Mouse (Mus musculus) hindbrain, embryonic 12.5 days (tissue): ENCODE measurements at regions not wholly inside any gene's neighbourhood (a gene's known extent, or its start where the extent isn't known, plus 50 kb on each side); places are given as distances from the start of the nearest gene placed in this dataset.

Experiments
- ATAC-seq: fragments of 200-750 bp; cut with Nextera tagmentation; 2 replicates; pipeline ENCODE4 v1.8.0; 2017; ENCODE audit warnings: moderate TSS enrichment; ENCODE audit not compliant: low FRiP score
- H3K27ac ChIP-seq: fragments of 300-500 bp; sonication (generic); 2 replicates; pipeline ENCODE4 v1.5.1; 2016; ENCODE audit warnings: mild to moderate bottlenecking
- H3K27me3 ChIP-seq: fragments of 300-500 bp; sonication (generic); 2 replicates; pipeline ENCODE4 v1.6.1; 2016; ENCODE audit warnings: mild to moderate bottlenecking
- H3K36me3 ChIP-seq: fragments of 300-500 bp; sonication (generic); 2 replicates; pipeline ENCODE4 v1.6.1; 2016; ENCODE audit warnings: mild to moderate bottlenecking
- H3K4me1 ChIP-seq: fragments of 300-500 bp; sonication (generic); 2 replicates; pipeline ENCODE4 v1.6.1; 2016
- H3K4me2 ChIP-seq: fragments of 300-500 bp; sonication (generic); replicated peaks from 2 replicates; pipeline ENCODE4 v1.6.1; 2016; ENCODE audit warnings: mild to moderate bottlenecking
- H3K4me3 ChIP-seq: fragments of 300-500 bp; sonication (generic); 2 replicates; pipeline ENCODE4 v1.5.1; 2016; ENCODE audit warnings: mild to moderate bottlenecking
- H3K9ac ChIP-seq: fragments of 300-500 bp; sonication (generic); 2 replicates; pipeline ENCODE4 v1.6.1; 2016; ENCODE audit warnings: mild to moderate bottlenecking, moderate library complexity
- H3K9me3 ChIP-seq: fragments of 300-500 bp; sonication (generic); replicated peaks from 2 replicates; pipeline ENCODE4 v1.6.1; 2016; ENCODE audit warnings: mild to moderate bottlenecking
- WGBS: fragments of 180-500 bp; shearing (Covaris S2); methylation state at CpG from one replicate; pipeline ENCODE4 v1.1.7; 2016; 5-methylcytosine and 5-hydroxymethylcytosine counted together

- 84% methylated on average over 5 of the region's 5 CpGs for WGBS
- no peak overlapping the region for H3K4me2 ChIP-seq
- no peaks in the 10 kb centered on the region for H3K9me3 ChIP-seq
- no peaks in the 10 kb centered on the region for H3K36me3 ChIP-seq
- ATAC-seq: no peak
- peaks cover 90% of the 10 kb centered on the region for H3K27me3 ChIP-seq
- no peak overlapping the region for H3K27ac ChIP-seq
- no peak overlapping the region for H3K9ac ChIP-seq
- no peak overlapping the region for H3K4me3 ChIP-seq
- H3K4me1 ChIP-seq: peaks cover 30% of the 10 kb centered on the region
These were observed 54.7 kb downstream of the Hes1 start for GRCm38 (mm10) chr16:30118876-30119275.

- Histone ChIP-seq H3K27me3 (peaks cover 89% of the 10 kb centered on the region), H3K27ac (no peak overlapping the region), H3K36me3 (no peaks in the 10 kb centered on the region), H3K9me3 (no peaks in the 10 kb centered on the region), H3K9ac (no peak overlapping the region; the same call in 1 of the 2 replicates), H3K4me2 (peak overlapping the region; percentile 42), H3K4me1 (peaks cover 30% of the 10 kb centered on the region), H3K4me3 (0 out of 2 replicates have a peak overlapping the region, but pooled peaks have one; percentile 10)
- WGBS: 2% methylated on average over 30 of the region's 30 CpGs
- ATAC-seq: peak; percentile 52; the same call in 1 of the 2 replicates
These were observed 56.4 kb downstream of the Hes1 start for GRCm38 (mm10) chr16:30120330-30121265.

- Histone ChIP-seq H3K36me3 (no peaks in the 10 kb centered on the region), H3K27me3 (peaks cover 89% of the 10 kb centered on the region), H3K9ac (no peak overlapping the region), H3K4me1 (peaks cover 27% of the 10 kb centered on the region), H3K9me3 (no peaks in the 10 kb centered on the region), H3K27ac (no peak overlapping the region), H3K4me2 (no peak overlapping the region), H3K4me3 (no peak overlapping the region)
- 48% methylated on average over 6 of the region's 6 CpGs for WGBS
- no peak for ATAC-seq
These were observed 57.4 kb downstream of the Hes1 start for GRCm38 (mm10) chr16:30121596-30121995.

GRCm38 (mm10) chr16:30122211-30123070 is 58.3 kb downstream of the Hes1 start:
- Histone ChIP-seq H3K27ac (no peak overlapping the region), H3K9ac (no peak overlapping the region), H3K4me2 (no peak overlapping the region), H3K27me3 (peaks cover 89% of the 10 kb centered on the region), H3K4me3 (no peak overlapping the region), H3K36me3 (no peaks in the 10 kb centered on the region), H3K4me1 (peaks cover 24% of the 10 kb centered on the region), H3K9me3 (0 out of 2 replicates have a peak, but pooled peaks cover 2% of the 10 kb centered on the region)
- ATAC-seq: no peak
- 7% methylated on average over 29 of the region's 29 CpGs for WGBS

GRCm38 (mm10) chr16:30127015-30127414 is 62.8 kb downstream of the Hes1 start:
- Histone ChIP-seq H3K4me2 (no peak overlapping the region), H3K4me3 (no peak overlapping the region), H3K9me3 (0 out of 2 replicates have a peak, but pooled peaks cover 4% of the 10 kb centered on the region), H3K27ac (no peak overlapping the region), H3K27me3 (peaks cover 92% of the 10 kb centered on the region), H3K36me3 (no peaks in the 10 kb centered on the region), H3K9ac (no peak overlapping the region), H3K4me1 (peaks cover 22% of the 10 kb centered on the region)
- ATAC-seq: no peak
- 96% methylated on average over 10 of the region's 10 CpGs for WGBS

- peaks cover 92% of the 10 kb centered on the region for H3K27me3 ChIP-seq
These were observed 64.6 kb downstream of the Hes1 start for GRCm38 (mm10) chr16:30128787-30129186.

GRCm38 (mm10) chr16:30129218-30130112 is 65.3 kb downstream of the Hes1 start:
- Histone ChIP-seq H3K9me3 (0 out of 2 replicates have a peak, but pooled peaks cover 4% of the 10 kb centered on the region), H3K27me3 (peaks cover 92% of the 10 kb centered on the region), H3K4me1 (peaks cover 15% of the 10 kb centered on the region), H3K4me2 (no peak overlapping the region), H3K9ac (no peak overlapping the region), H3K27ac (0 out of 2 replicates have a peak overlapping the region, but pooled peaks have one; percentile 13), H3K4me3 (no peak overlapping the region), H3K36me3 (no peaks in the 10 kb centered on the region)
- WGBS: 16% methylated on average over 17 of the region's 17 CpGs
- peak; percentile 85 for ATAC-seq

More at GRCm38 (mm10) chr16:30128787-30129186, 64.6 kb downstream of the Hes1 start:
- peaks cover 15% of the 10 kb centered on the region for H3K4me1 ChIP-seq
- no peaks in the 10 kb centered on the region for H3K36me3 ChIP-seq
- H3K9me3 ChIP-seq: 0 out of 2 replicates have a peak, but pooled peaks cover 4% of the 10 kb centered on the region
- no peak overlapping the region for H3K27ac ChIP-seq
- no peak overlapping the region for H3K9ac ChIP-seq
- no peak overlapping the region for H3K4me2 ChIP-seq
- no peak for ATAC-seq
- no peak overlapping the region for H3K4me3 ChIP-seq
- WGBS: 63% methylated on average over 8 of the region's 8 CpGs

- WGBS: 20% methylated on average over 4 of the region's 4 CpGs
- H3K9ac ChIP-seq: no peak overlapping the region
- peaks cover 92% of the 10 kb centered on the region for H3K27me3 ChIP-seq
- ATAC-seq: peak; percentile 59
- H3K4me1 ChIP-seq: peaks cover 15% of the 10 kb centered on the region
- no peak overlapping the region for H3K4me3 ChIP-seq
- H3K27ac ChIP-seq: no peak overlapping the region
- H3K9me3 ChIP-seq: 0 out of 2 replicates have a peak, but pooled peaks cover 4% of the 10 kb centered on the region
- no peaks in the 10 kb centered on the region for H3K36me3 ChIP-seq
- no peak overlapping the region for H3K4me2 ChIP-seq
These were observed 65.9 kb downstream of the Hes1 start for GRCm38 (mm10) chr16:30130113-30130471.

- WGBS: 80% methylated on average over 7 of the region's 7 CpGs
- Histone ChIP-seq H3K4me3 (no peak overlapping the region), H3K4me1 (peaks cover 15% of the 10 kb centered on the region), H3K27ac (no peak overlapping the region), H3K4me2 (no peak overlapping the region), H3K27me3 (peaks cover 91% of the 10 kb centered on the region), H3K9me3 (0 out of 2 replicates have a peak, but pooled peaks cover 4% of the 10 kb centered on the region), H3K36me3 (no peaks in the 10 kb centered on the region), H3K9ac (no peak overlapping the region)
- ATAC-seq: no peak
These were observed 67.9 kb downstream of the Hes1 start for GRCm38 (mm10) chr16:30132086-30132485.

GRCm38 (mm10) chr16:30134642-30135165 is 70.5 kb downstream of the Hes1 start:
- H3K9me3 ChIP-seq: no peaks in the 10 kb centered on the region
- 53% methylated on average over 6 of the region's 6 CpGs for WGBS
- H3K36me3 ChIP-seq: no peaks in the 10 kb centered on the region
- ATAC-seq: no peak
- H3K4me3 ChIP-seq: no peak overlapping the region
- H3K4me2 ChIP-seq: no peak overlapping the region
- peaks cover 8% of the 10 kb centered on the region for H3K4me1 ChIP-seq
- no peak overlapping the region for H3K9ac ChIP-seq
- no peak overlapping the region for H3K27ac ChIP-seq
- H3K27me3 ChIP-seq: peaks cover 95% of the 10 kb centered on the region

- WGBS: 90% methylated on average over 5 of the region's 5 CpGs
These were observed 72.7 kb downstream of the Hes1 start for GRCm38 (mm10) chr16:30136849-30137248.

More at GRCm38 (mm10) chr16:30136849-30137248, 72.7 kb downstream of the Hes1 start:
- H3K4me3 ChIP-seq: no peak overlapping the region
- no peak overlapping the region for H3K4me2 ChIP-seq
- H3K27me3 ChIP-seq: peaks cover 96% of the 10 kb centered on the region
- ATAC-seq: no peak
- no peak overlapping the region for H3K27ac ChIP-seq
- no peaks in the 10 kb centered on the region for H3K36me3 ChIP-seq
- no peaks in the 10 kb centered on the region for H3K9me3 ChIP-seq
- H3K9ac ChIP-seq: no peak overlapping the region
- H3K4me1 ChIP-seq: no peaks in the 10 kb centered on the region
